Mouse (Mus musculus): Measurements from ENCODE around the gene Git2. TPM values are rescaled to one million over a fixed set of nuclear protein-coding genes. Genes with fewer than 3 reads are reported as not detected.

Git2 gene
- polyA plus RNA-seq, 1 experiment: not detected

- WGBS: 64% methylated on average over 17 of the region's 17 CpGs
- no peak for TF ChIP-seq POLR2A (IDR thresholded peaks at IDR 0.05; ENCODE audit: insufficient read depth, low read depth, low read length)
- no peak for TF ChIP-seq CTCF (IDR thresholded peaks at IDR 0.05; ENCODE audit: insufficient read depth, low read depth, low read length)
- peaks cover 7% of the 10 kb centered on the region; the same call in 1 of the 2 replicates for H3K4me1 ChIP-seq (ENCODE audit: control insufficient read depth, insufficient read depth, low read length)
- H3K27ac ChIP-seq (ENCODE audit: insufficient read depth, low read depth, low read length): no peak overlapping the region
- no peak overlapping the region for H3K4me3 ChIP-seq (ENCODE audit: insufficient read depth, low read depth, low read length)
Measured at GRCm38 (mm10) chr5:114679841-114680591, 95.3 kb downstream of the Git2 start.

Other genes with a start within 250 kb of the Git2 start
- not detected in 2 replicates for gene Fam222a, start 207.5 kb downstream of the Git2 start, polyA plus RNA-seq (2012; ENCODE audit: insufficient read depth, insufficient read length, low replicate concordance, missing spikeins)
- not detected in 2 replicates for gene Trpv4, start 117.1 kb downstream of the Git2 start, polyA plus RNA-seq (2012; ENCODE audit: insufficient read depth, insufficient read length, low replicate concordance, missing spikeins)
- gene Gltp, start 84.5 kb downstream of the Git2 start, polyA plus RNA-seq (2012; ENCODE audit: insufficient read depth, insufficient read length, low replicate concordance, missing spikeins): not detected in 2 replicates
- not detected in 2 replicates for gene Tchp, start 67.8 kb downstream of the Git2 start, polyA plus RNA-seq (2012; ENCODE audit: insufficient read depth, insufficient read length, low replicate concordance, missing spikeins)
- not detected in 2 replicates for gene Ankrd13a, start 840 bp downstream of the Git2 start, polyA plus RNA-seq (2012; ENCODE audit: insufficient read depth, insufficient read length, low replicate concordance, missing spikeins)
- gene 1500011B03Rik, start 48.0 kb upstream of the Git2 start, polyA plus RNA-seq (2012; ENCODE audit: insufficient read depth, insufficient read length, low replicate concordance, missing spikeins): not detected in 2 replicates
- gene 4930519G04Rik, start 78.1 kb upstream of the Git2 start, polyA plus RNA-seq (2012; ENCODE audit: insufficient read depth, insufficient read length, low replicate concordance, missing spikeins): not detected in 2 replicates
- gene Gm9936, start 83.2 kb upstream of the Git2 start, polyA plus RNA-seq (2012; ENCODE audit: insufficient read depth, insufficient read length, low replicate concordance, missing spikeins): not detected in 2 replicates
- gene Oasl2, start 121.4 kb upstream of the Git2 start, polyA plus RNA-seq (2012; ENCODE audit: insufficient read depth, insufficient read length, low replicate concordance, missing spikeins): not detected in 2 replicates
- gene Oasl1, start 147.7 kb upstream of the Git2 start, polyA plus RNA-seq (2012; ENCODE audit: insufficient read depth, insufficient read length, low replicate concordance, missing spikeins): not detected in 2 replicates
- gene 2210016L21Rik, start 166.6 kb upstream of the Git2 start, polyA plus RNA-seq (2012; ENCODE audit: insufficient read depth, insufficient read length, low replicate concordance, missing spikeins): not detected in 2 replicates
- gene Hnf1a, start 195.6 kb upstream of the Git2 start, polyA plus RNA-seq (2012; ENCODE audit: insufficient read depth, insufficient read length, low replicate concordance, missing spikeins): not detected in 2 replicates
- not detected in 2 replicates for gene Sppl3, start 235.6 kb upstream of the Git2 start, polyA plus RNA-seq (2012; ENCODE audit: insufficient read depth, insufficient read length, low replicate concordance, missing spikeins)

Measured in olfactory bulb, adult 2 months (tissue).